Mouse (Mus musculus): ENCODE data around the gene Olfr1423. TPM values are rescaled to one million over a fixed set of nuclear protein-coding genes. Genes with fewer than 3 reads are reported as not detected.

The Olfr1423 gene
- polyA plus RNA-seq, 1 experiment from 2014 or later, result not detected

DNA sequence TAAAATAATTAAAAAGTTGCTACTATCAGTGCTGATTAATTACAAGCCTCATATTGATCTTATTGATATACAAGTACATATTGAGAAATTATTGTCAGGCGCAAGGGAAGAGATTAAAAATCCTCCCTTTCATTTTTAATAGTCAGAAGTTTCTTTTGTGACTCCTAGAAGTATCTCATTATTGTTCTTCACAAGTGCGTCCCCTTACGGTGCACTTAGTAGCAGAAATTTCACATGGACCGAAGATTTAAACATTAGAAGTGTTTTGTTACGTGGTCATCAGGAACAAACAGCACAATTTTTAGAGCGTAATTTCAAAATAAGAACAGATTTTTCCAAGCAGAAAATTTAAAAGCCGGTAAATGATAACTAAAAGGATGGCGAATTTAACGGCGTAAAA lies 28.5 kb downstream of the Olfr1423 start:
- Histone ChIP-seq H3K27ac (no peak overlapping the region), H3K36me3 (no peaks in the 10 kb centered on the region), H3K4me1 (no peaks in the 10 kb centered on the region), H3K4me2 (replicated peaks) (peak overlapping the region; percentile 55), H3K27me3 (no peaks in the 10 kb centered on the region), H3K9ac (no peak overlapping the region), H3K9me3 (no peaks in the 10 kb centered on the region), H3K4me3 (peak overlapping the region; percentile 64)
- WGBS, result 1% methylated on average over 10 of the region's 10 CpGs
- no peak for ATAC-seq (ENCODE audit: insufficient number of reproducible peaks, insufficient read depth, low FRiP score, low TSS enrichment)

DNA sequence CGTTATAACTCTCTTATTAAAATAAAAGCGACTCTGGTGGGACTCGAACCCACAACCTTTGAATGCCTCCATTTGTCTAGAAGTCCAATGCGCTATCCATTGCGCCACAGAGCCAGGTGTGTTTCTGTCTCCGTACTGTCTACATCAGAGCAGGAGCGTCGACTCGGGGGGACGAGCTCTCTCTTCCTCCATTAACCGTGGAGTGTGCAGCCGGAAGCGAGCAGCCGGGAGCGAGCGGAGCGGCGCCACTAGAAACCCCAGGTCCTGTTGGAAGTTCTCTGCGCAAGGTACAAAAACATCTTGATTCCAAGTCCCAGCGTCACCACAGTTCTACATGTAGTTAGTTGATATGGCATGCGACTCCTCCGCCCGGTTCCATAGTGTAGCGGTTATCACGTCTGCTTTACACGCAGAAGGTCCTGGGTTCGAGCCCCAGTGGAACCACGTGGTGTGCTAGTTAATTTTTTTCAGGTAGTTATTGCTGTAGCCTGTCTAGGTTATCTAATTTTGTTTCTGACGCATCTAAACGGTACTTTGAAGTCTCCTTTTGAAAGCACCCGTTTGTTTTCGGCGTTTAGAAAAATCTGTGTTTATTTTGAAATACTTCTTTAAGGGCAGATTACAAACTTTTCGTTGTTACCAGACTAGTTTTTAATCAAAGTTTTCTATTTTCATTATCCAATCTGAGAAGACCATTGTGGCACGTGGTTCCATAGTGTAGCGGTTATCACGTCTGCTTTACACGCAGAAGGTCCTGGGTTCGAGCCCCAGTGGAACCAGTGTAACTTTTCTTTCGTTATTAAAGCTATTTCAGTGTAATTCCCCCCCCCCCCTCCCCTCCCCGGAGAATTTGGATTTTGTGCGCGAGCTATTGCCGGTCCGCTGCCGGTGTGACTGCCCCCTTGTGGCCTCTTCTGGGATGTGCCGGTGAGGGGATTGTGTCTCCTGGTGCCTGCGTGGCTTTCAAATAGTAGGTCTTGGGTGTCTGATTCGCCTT lies 29.3 kb downstream of the Olfr1423 start:
- H3K27me3 ChIP-seq, result no peaks in the 10 kb centered on the region
- H3K27ac ChIP-seq, result peak overlapping the region; percentile 74
- H3K4me2 ChIP-seq (replicated peaks), result peak overlapping the region; percentile 55
- peak; percentile 75 for ATAC-seq (ENCODE audit: insufficient number of reproducible peaks, insufficient read depth, low FRiP score, low TSS enrichment)
- H3K4me3 ChIP-seq, result peak overlapping the region; percentile 64
- no peaks in the 10 kb centered on the region for H3K9me3 ChIP-seq
- 0 out of 2 replicates have a peak, but pooled peaks cover 3% of the 10 kb centered on the region for H3K4me1 ChIP-seq
- H3K9ac ChIP-seq, result no peak overlapping the region
- under 1% methylated on average over 49 of the region's 49 CpGs for WGBS
- H3K36me3 ChIP-seq, result no peaks in the 10 kb centered on the region

DNA sequence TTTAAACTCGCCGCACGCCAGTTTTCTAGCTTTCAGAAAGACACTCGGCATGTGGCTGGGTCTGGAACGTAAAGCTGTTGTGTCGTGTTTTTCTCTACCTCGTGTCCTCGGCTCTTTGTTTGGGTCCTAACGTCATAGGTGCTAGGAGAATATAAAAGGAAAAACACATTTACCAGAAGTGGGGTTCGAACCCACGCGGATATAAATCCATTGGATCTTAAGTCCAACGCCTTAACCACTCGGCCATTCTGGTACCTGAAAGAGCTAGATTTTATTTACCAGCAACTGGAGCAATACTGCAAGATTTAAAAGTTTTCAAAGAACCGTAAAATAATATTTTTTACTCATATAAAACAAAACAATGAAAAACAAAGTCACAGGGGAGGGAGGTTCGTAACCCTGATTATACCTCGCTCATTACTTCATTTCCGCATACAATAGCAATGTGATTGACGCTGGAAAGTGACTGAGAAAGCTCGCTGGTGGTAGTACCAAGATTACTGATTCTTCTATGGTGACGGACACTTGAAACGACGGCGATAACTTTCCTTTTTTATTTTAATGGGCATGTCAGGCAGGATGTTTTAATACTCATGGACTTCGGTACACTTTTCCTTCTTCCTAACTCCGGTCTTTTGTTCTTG lies 30.1 kb downstream of the Olfr1423 start:
- Histone ChIP-seq H3K27ac (peak overlapping the region; percentile 87), H3K27me3 (no peaks in the 10 kb centered on the region), H3K36me3 (no peaks in the 10 kb centered on the region), H3K9ac (0 out of 2 replicates have a peak overlapping the region, but pooled peaks have one; percentile 73), H3K4me3 (peak overlapping the region; percentile 64), H3K4me1 (0 out of 2 replicates have a peak, but pooled peaks cover 6% of the 10 kb centered on the region), H3K9me3 (no peaks in the 10 kb centered on the region), H3K4me2 (replicated peaks) (peak overlapping the region; percentile 55)
- under 1% methylated on average over 26 of the region's 26 CpGs for WGBS
- ATAC-seq (ENCODE audit: insufficient number of reproducible peaks, insufficient read depth, low FRiP score, low TSS enrichment), result peak; percentile 49

DNA sequence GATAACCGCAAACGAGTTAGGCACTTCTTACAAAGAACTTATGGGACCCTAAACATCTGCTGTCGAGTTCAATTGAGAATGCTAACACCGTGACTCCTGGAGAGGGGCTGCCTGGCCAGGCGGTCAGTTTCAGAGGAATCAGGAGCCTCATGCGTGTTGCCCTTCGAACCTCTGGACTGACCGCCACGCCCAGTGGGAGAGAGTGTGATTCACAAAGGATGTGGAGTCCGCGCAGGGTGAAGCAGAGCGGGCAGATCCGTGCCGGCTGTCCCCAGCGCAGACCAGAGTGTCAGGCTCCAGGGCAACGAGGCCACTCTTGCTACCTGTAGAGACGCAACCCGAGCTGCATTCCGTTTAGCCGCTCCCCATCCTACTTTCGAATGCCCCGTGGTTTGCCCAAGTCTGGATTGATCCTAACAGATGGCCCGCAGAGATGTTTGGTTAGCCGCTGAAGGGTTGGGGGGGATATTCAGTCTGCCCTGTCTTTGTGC lies 30.8 kb downstream of the Olfr1423 start:
- Histone ChIP-seq H3K9me3 (no peaks in the 10 kb centered on the region), H3K4me1 (0 out of 2 replicates have a peak, but pooled peaks cover 6% of the 10 kb centered on the region), H3K4me3 (peak overlapping the region; percentile 64), H3K27ac (peak overlapping the region; percentile 87), H3K9ac (peak overlapping the region; percentile 73), H3K27me3 (no peaks in the 10 kb centered on the region), H3K36me3 (no peaks in the 10 kb centered on the region), H3K4me2 (replicated peaks) (peak overlapping the region; percentile 55)
- ATAC-seq (ENCODE audit: insufficient number of reproducible peaks, insufficient read depth, low FRiP score, low TSS enrichment), result peak; percentile 24; the same call in 1 of the 2 replicates
- under 1% methylated on average over 24 of the region's 24 CpGs for WGBS

DNA sequence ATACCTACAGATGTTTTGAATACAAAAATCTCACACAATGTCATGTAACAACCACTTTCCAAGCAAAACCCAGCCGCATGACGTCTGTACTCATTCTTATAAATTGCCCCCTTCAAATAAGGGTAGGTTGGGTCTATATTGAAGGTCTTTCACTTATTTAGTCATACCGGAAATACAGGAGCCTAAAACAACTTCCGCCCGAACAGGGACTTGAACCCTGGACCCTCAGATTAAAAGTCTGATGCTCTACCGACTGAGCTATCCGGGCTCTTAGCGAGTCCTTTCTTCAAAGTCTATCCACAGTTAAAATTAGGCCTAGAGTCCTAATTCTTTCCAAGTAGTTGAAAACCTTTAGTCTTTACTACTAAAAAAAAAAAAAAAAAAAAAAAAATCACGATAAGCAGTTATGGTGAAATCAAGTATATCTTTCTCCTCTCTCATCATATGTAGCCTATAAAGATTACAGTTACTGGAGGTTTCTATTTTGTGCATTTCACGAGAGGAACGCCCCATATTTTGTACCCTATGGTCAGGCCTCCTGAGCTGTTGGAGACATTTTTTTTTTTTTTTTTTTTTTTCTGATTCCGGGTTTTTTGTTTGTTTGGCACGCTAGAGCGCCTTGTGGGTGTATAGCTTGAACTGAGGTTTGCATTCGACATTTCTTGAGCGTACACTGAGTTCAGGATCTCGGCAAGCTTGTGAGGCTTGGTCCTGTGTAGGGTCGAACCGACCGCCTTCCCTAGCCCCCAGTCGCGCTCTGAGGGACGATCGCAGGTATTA lies 31.4 kb downstream of the Olfr1423 start:
- ATAC-seq (ENCODE audit: insufficient number of reproducible peaks, insufficient read depth, low FRiP score, low TSS enrichment), result 0 out of 2 replicates have a peak, but pooled peaks have one; percentile 1
- H3K9ac ChIP-seq, result peak overlapping the region; percentile 73
- WGBS, result 1% methylated on average over 24 of the region's 24 CpGs

DNA sequence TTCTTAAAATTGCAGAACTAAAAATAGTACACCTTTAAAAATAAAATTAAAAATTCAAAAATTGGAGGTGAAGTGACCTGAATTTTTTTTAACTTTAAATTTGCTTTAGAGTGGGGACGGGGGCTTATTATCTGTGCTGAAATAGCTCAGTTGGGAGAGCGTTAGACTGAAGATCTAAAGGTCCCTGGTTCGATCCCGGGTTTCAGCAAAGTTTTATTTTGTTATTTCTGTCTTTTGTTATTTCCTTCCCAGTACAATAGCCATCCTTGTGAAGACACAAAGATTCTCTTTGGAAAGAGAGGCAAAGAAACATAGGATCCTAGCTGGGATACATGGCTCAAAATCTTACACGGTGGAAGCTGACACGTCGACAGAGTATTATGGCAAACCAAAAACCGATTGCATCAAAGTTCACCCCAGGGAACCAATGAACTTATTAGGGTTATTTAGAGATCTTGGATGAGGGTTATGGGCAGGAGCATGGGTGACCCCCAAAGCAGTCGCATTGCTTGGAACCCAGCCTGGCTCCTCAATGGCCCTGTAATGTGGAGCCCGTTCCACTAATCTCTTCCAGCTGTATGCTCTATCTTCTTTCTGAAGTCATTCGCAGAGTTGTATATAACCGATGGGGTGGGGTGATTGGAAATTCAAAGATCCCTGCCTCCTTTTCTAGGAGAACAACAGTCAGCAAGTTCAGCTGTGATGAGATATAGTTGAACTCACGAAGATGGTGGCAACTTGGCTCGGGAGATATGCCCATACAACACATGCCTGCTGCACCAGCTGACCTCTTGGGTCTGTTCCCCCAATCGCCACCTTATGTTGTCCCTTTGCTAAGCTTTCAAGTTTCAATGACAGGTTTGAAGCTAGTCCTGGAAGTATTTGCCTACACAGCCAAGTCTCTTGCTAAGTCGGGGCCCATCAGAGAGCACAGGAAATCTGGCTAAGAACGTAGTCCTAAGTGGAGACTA lies 32.4 kb downstream of the Olfr1423 start:
- ATAC-seq (ENCODE audit: insufficient number of reproducible peaks, insufficient read depth, low FRiP score, low TSS enrichment), result no peak
- WGBS, result 16% methylated on average over 17 of the region's 17 CpGs
- H3K27me3 ChIP-seq, result no peaks in the 10 kb centered on the region
- H3K27ac ChIP-seq, result no peak overlapping the region
- H3K4me3 ChIP-seq, result 0 out of 2 replicates have a peak overlapping the region, but pooled peaks have one; percentile 10
- no peaks in the 10 kb centered on the region for H3K9me3 ChIP-seq
- H3K4me1 ChIP-seq, result peaks cover 10% of the 10 kb centered on the region; the same call in 1 of the 2 replicates
- peak overlapping the region; percentile 60; the same call in 1 of the 2 replicates for H3K4me2 ChIP-seq (replicated peaks)
- no peaks in the 10 kb centered on the region for H3K36me3 ChIP-seq
- no peak overlapping the region for H3K9ac ChIP-seq

More for the DNA sequence above, 31.4 kb downstream of the Olfr1423 start:
- no peaks in the 10 kb centered on the region for H3K9me3 ChIP-seq
- H3K4me1 ChIP-seq, result peaks cover 7% of the 10 kb centered on the region; the same call in 1 of the 2 replicates
- no peaks in the 10 kb centered on the region for H3K27me3 ChIP-seq
- H3K4me2 ChIP-seq (replicated peaks), result peak overlapping the region; percentile 55
- H3K4me3 ChIP-seq, result peak overlapping the region; percentile 64
- H3K27ac ChIP-seq, result peak overlapping the region; percentile 87
- H3K36me3 ChIP-seq, result no peaks in the 10 kb centered on the region

DNA sequence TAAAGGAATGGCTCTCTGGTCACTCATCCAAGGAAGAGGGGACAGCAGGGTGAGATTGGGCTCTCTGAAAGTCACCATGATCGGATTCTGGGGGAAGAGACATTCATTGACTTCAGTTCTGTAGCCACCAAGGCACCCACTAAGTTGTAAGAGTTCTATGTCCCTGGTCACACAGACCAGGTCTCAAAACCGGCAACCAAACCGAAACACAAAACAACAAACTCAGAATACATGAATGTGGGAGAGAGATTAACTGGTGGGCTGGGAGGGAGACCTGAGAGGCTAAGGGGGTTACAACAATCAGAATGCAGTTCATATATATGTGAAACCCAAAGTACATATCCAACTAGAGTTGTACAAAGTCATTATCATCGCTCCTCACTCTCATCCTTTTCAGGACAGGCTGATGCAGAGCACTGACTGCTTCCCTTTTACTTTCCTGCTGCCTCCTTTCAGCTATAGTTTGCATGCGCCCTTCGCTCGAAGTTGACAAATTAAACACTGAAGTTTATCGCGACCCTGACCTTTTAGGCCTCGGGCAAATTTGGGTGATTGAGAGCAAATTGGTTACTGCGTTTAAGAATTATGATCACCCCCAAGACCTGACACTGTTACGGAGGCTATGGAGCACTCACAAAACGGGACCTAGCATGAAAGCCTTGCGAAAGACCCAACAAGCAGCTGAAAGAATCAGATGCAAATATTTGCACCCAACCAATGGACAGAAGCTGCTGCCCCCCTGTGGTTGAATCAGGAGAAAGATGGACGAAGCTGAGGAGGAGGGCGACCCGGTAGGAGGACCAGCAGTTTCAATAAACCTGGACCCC lies 33.8 kb downstream of the Olfr1423 start:
- H3K4me2 ChIP-seq (replicated peaks), result peak overlapping the region; percentile 60
- peaks cover 10% of the 10 kb centered on the region; the same call in 1 of the 2 replicates for H3K4me1 ChIP-seq
- no peaks in the 10 kb centered on the region for H3K9me3 ChIP-seq
- H3K27ac ChIP-seq, result no peak overlapping the region
- no peak overlapping the region for H3K9ac ChIP-seq
- no peaks in the 10 kb centered on the region for H3K36me3 ChIP-seq
- WGBS, result 11% methylated on average over 17 of the region's 17 CpGs
- H3K27me3 ChIP-seq, result no peaks in the 10 kb centered on the region
- no peak for ATAC-seq (ENCODE audit: insufficient number of reproducible peaks, insufficient read depth, low FRiP score, low TSS enrichment)
- peak overlapping the region; percentile 50 for H3K4me3 ChIP-seq

DNA sequence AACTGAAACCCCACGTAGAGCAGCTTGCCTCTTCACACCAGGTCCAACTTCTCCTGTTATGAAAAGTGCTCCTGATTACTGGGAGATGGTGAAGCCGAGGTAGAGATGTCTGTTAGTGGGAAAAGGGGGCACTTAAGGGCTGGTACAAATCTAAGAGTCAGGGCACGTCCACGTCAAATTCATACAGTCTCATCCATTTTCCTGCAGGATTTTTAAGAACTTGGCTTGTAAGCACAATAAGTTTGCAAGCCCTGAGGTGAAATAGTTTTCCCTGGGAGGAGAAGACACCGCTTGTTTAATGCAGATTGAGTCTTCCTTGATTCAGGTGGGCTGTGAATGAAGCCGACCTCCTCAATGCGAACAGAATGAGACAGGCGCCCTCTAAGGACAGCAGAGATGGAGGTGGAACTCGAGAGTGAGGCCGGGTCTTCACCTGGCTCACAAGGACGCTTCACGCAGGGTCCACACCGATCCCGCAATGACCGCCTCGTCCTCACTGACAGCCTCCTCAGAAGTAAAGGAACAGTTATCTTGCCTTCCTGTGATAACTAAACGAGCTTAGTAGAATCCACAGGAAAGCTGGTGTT lies 34.7 kb downstream of the Olfr1423 start:
- H3K4me3 ChIP-seq, result peak overlapping the region; percentile 50
- peak overlapping the region; percentile 60 for H3K4me2 ChIP-seq (replicated peaks)
- ATAC-seq (ENCODE audit: insufficient number of reproducible peaks, insufficient read depth, low FRiP score, low TSS enrichment), result no peak
- peaks cover 10% of the 10 kb centered on the region; the same call in 1 of the 2 replicates for H3K4me1 ChIP-seq
- no peak overlapping the region for H3K27ac ChIP-seq
- WGBS, result under 1% methylated on average over 17 of the region's 17 CpGs
- no peaks in the 10 kb centered on the region for H3K36me3 ChIP-seq
- no peaks in the 10 kb centered on the region for H3K27me3 ChIP-seq
- no peaks in the 10 kb centered on the region for H3K9me3 ChIP-seq
- H3K9ac ChIP-seq, result peak overlapping the region; percentile 34; the same call in 1 of the 2 replicates
